Mouse (Mus musculus) layer of hippocampus, postnatal 36 days (tissue): Measurements from ENCODE around the gene 9930104L06Rik. TPM values are rescaled to one million over a fixed set of nuclear protein-coding genes. Genes with fewer than 3 reads are reported as not detected.
"Not testable (repeated sequence)": the region's sequence is repeated elsewhere in the genome, so short reads cannot be mapped to it uniquely, and the experiment has no call there.

ENCODE experiments used
- DNase-seq, 2 experiments: peaks; one replicate each; pipeline ENCODE4 v3.0.0; 2022
- total RNA-seq, 2 experiments: library from RNA; stranded (reverse); gene quantifications; 2 replicates each; pipeline ENCODE4 v1.2.3; 2021

9930104L06Rik gene
- total RNA-seq = 10 to 100 TPM; 25.2 to 26.1 TPM

DNA sequence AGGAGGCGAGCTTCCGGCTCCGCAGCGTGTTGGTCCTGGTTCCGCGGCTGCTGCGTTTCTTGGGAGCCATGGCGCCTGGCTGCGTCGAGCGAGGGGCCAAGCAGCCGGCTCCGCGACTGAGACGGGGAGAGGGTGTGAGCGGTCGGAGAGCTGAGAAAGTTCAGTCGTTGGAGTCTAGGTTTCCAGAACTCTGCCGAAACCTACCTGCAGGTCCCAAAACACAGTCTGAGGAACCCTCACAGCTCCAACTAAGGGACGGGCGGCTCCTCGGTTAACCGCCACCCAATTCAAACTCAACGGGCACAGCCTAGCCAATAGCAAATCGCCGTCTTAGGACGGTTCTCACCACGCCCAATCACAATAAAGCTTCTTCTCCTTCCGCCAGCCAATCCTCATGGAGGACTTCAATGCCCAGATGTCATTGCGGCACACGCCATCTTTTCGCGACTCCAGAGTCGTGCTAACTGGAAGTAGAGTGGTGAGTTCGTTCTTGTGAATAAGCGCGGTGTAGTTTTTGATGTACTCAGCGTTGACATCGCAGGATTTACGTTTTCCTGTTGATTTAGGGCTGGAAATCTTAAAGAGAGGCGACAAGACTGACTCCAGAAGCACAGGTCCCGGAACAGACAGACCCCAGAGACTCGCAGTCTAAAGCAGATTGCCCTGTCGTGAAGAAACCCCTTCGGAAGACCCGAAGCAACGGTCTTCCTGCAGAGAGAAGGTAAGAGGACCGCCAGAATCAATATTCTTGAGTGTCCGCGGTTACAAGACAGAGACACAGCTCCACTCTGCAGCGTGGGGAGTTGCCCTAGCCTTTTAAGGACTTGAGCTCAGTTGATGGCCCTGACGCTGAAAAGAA, at the start of gene 9930104L06Rik:
TSS of gene 9930104L06Rik (plus strand) at position 436 of the 859 bp plus-strand sequence.
- DNase-seq = peak; percentile 95 to 96

DNA sequence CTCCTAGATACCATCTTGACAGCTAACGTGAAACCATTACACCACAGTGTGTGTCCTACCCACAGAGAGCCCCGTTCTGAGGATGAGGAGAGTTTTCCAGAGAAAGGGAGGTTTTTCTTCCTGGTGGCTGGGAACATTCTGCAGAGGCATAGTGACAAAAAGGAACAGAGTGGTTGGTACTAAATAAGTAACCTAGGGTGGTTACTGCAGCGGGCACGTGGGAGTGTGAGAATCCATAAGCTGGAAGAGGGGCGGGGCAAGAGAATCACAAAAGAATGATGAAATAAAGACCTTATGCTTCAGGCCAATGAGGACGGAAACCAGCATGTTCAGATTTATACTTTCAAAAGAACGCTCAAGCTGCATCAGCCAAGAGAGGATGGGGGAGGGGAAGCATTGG, 48.1 kb upstream of the 9930104L06Rik start:
- no peak for DNase-seq

DNA sequence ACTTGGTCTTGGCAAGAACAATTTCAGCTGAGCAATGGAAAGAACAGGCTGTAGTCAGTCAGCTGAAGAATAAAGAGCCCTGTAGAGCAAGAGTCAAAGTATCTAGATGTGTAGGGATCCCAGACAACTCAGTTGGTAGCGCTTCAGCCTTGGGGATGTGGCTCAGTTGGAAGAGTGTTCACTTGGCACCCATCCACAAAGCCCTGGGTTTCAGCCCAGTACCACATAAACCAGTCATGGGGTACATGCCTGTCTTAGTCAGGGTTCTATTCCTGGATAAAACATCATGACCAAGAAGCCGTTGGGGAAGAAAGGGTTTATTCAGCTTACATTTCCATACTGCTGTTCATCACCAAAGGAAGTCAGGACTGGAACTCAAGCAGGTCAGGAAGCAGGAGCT, 46.9 kb upstream of the 9930104L06Rik start:
- no peak for DNase-seq

DNA sequence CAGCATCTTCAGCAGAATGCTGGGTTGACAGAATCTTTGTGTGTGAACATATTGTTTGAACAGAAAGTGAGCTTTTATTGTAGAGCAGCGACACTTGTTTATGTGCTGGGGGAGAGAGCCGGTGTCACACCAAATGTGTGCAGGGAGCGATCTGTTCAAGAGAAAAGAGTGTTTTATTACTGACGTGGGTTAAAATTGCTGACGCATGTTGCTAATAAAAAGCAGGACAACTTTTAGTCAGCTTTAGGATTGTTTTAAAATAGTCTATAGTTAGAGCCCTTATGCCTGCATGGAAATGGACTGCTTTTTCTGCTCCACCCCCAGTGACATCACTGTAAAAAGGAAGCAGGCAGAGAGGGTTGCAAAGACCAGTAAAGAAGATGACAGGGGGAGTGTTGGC, 46.0 kb upstream of the 9930104L06Rik start:
- DNase-seq = peak in 1 of 2 experiments; percentile 45

DNA sequence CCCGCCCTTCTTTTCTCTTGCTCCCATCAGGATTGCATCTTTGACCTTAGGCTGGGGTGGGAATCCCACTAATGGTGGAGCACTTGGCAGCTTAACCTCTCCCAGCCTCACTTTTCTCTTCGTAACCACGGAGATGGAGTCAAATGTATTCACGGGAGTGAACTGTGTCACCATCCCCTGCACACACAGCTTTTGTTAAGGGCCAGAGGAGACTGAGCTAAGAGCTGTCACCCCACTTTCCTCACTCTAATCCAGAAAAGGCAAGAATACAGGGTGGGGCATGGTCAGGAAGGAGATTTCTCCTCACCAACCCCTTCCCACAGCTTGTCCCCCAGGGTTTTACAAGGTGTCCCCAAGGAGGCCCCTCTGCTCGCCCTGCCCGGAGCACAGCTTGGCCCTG, 43.1 kb upstream of the 9930104L06Rik start:
- DNase-seq = no peak

DNA sequence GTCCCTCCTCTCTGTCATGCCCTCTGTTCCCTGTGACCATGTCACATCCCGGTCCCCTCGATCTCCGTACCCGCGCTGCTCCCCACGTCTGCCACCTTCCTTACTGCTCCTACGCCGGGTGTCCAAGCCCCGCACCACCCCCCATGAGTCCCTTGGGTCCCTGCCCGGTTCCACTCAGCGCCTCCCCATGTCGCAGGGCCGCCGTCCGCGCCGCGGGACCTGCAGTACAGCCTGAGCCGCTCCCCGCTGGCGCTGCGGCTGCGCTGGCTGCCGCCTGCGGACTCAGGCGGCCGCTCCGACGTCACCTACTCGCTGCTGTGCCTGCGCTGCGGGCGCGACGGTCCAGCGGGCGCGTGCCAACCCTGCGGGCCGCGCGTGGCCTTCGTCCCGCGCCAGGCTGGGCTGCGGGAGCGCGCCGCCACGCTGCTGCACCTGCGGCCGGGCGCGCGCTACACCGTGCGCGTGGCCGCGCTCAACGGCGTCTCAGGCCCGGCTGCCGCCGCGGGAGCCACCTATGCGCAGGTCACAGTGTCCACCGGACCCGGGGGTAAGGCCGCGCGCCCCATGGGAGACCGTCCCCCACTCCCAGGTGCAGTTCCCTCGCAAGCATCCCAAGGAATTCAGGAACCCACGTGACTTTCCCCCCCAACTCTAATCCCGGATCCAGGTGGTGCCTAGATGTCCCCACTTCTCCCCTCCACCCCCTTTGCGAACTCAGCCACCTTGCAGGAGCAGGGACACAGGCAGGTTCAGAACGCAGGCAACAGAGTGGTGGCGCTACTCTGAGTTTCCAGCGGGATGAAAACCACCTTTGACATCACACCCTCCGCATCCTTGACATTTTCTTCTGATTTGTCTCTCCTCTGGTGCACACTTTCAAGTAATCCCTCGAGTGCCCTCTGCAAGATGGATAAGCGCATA, 42.1 kb upstream of the 9930104L06Rik start:
- peak in 1 of 2 experiments; percentile 33 for DNase-seq

DNA sequence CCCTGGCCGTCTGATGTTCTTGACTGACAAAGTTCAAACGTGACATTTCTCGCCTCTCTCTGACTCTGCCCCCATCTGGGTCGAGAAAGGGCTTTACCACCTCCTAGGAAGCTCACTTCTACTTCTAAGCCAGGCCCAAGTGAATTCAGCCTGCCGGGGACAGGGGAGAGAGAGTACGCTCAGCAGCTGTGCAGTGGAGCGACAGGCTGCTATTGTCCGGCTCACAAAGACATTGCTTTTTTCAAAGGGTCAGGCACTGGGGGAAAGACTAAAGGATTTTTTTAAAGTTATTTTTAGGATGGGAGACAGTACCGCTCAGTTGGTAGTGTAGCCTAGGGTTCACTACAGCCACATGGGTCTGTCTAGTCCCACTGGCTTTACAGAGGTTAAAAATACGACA, 38.4 kb upstream of the 9930104L06Rik start:
- no peak for DNase-seq

DNA sequence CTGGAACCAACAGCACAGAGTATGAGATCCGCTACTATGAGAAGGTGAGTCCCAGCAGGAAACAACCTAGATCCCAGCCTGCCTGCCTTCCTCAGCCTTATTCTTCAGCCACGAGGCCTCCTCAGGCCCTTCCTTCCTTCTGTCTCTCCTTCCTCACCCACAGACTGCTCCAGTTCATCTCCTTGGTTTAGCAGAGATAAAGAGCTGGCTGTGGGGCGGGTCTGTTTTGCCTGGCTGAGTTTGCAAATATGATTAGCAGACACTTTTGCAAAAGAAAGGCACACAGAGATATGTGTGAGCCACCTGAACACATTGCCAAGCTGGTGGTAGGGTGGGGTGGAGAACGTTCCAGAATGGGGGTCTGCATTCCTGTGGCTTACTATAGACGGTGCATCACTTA, 36.9 kb upstream of the 9930104L06Rik start:
- DNase-seq = no peak

DNA sequence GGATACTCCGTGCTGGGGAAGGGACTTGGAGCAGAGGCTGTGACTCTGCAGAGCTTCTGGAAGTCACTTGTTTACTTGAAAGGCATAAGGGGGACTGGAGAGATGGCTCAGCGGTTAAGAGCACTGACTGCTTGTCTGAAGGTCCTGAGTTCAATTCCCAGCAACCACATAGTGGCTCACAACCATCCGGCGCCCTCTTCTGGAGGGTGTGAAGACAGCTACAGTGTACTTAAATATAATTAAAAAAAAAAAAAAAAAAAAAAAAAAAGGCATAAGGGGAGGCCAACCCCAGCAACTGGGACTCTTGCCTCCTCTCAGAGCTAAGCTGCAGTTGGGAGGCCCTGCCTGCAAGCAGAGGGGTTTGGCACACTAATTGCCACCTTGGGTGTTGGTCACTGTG, 31.4 kb upstream of the 9930104L06Rik start:
- DNase-seq = no peak

DNA sequence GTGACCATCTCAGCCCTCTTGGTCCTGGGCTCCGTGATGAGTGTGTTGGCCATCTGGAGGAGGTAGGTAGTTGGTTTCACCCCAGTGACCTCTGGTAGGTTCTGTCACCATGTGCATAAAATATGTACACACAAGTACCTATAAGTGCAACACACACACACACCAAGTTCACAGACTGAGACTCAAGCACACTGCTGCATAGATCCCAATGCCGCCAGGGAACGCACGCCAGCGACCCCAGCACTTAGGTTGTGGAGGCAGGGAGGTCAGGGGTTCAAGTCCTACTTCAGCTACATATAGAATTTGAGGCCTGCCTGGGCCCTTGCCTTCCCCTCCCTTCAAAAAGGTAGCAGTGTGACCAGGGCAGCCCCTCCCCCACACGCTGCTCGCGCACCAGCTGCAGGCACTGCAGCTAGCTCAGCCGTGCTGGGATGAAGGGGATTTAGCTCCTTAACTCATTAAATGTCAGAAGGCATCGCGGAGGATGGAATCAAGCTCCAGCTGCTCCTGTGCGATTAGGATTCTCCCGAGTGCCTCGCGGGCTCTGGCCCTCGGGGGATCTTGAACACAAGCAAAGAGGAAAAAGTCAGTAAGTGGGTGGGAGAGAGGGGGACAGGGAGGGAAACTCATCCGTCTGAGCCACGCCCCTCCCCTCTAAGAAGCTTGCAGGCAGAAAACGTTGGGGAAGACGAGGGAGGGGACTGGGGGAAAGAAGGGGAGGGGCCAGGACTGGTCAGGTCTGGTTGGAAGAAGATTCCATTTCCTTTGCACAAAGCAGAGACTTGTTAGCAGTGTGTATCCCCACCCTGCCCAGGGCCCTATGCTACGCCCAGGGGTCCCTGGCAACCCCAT, 30.7 kb upstream of the 9930104L06Rik start:
- DNase-seq = no peak

DNA sequence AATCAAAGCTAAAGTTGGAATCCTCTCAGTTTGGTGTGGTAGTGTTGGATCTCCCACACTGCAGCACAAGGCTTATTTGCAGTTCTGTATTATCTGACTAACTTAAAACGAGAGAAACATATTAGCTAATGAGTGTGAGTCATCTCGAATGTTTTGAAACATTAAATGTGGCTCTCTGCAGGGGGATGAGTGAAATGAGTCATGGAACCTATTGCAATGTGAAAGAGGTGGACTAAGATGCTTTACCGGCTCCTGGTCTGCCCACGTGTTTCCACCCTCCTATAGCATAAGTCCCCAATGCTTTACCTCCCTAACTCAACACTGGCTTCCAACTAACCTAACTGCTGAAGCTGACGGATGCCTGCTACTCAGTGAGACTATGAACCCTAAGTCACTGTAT, 8.7 kb upstream of the 9930104L06Rik start:
- DNase-seq = no peak

DNA sequence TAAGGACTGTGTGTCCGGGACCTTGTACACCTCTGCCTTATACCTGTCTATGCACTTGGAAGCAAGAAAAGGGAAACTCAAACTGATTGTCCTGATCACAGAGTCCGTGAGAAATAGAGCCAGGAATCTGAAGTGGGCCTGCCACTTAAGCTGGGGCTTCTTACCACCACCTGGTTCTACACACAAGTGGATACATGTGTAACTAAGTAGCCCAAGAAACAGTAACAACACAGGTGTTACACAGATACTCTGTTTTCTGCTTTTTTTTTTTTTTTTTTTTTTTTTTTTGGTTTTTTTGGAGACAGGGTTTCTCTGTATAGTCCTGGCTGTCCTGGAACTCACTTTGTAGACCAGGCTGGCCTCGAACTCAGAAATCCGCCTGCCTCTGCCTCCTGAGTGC, 2.4 kb downstream of the 9930104L06Rik start, which contains the start of gene Cdca8:
TSS of gene Cdca8 (minus strand) at position 101 of the 400 bp plus-strand sequence.
- not testable (repeated sequence) for DNase-seq

DNA sequence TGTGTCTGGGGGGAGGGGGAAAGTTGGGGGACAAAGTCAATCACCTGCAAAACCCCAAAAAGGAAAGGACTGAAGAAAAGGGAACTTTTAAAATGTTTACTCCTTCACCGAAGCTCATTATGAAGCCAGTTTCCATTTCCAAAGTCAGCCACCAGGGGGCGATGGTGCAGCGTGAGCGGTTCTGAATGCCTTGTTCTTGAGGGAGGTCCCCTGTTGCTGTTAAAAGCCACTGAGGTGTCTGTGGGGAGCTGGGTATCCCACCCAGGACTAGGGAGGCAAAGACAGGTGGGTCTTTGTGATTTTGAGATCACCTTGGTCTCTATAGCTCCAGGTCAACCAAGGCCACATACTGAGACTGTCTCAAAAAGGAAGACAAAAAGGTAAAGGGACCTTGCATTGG, 6.2 kb downstream of the 9930104L06Rik start:
- DNase-seq = peak; percentile 70 to 79

DNA sequence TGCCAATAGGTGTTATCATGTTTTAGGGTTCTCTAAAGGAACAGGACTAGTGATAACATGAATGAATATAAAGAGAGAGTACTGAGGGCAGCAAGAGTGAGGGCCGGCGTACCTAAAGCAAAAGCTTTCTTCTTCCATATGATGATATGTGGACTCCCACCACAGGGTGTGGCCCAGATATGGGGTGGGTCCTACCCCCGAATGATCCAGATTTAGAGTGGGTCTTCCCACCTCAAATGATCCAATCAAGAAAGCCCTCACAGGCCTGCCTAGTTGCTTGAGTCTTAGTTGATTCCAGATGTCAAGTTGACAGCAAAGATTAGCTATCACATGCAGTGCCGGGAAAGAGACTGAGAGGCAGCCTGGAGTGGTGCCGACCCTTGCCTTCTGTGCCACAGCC, 6.9 kb downstream of the 9930104L06Rik start:
- DNase-seq = no peak

DNA sequence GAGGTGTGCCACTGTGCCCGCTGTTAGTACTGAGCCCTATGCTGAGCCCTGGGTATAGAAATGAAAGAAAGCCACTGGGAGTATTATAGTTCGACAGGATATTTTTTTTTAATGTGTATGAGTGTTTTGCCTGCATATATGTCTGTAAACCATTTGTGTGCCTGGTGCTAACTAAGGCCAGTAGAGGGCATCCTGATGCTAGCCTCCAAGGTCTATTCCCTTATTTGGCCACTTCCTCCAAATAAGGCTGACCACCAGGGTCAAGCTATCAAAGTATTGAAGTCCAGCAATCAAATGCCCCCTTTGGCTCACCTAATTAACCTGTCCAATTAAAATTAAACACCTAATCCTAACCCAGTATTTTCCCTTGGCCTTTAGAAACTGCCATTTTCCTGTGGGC, 8.1 kb downstream of the 9930104L06Rik start:
- no peak for DNase-seq

DNA sequence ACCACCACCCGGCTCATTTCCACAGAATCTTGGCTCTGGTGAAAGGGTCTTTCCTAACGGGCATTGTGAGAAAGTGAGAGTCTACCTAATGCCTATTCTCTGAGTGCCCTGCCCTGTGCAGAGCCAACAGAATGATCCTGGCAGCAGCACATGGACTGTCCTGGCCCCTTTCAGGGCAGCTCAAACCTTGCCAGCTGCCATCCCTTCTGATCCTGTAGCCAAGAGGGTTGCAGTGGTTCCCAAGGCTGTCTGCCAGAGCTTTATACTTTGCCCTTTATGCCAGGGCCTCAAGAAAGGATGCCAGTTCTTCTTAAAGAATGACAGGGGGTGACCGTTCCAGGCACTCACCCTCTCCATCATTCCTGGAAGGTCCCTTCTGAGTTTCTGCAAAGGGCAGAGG, 12.6 kb downstream of the 9930104L06Rik start:
- no peak for DNase-seq

DNA sequence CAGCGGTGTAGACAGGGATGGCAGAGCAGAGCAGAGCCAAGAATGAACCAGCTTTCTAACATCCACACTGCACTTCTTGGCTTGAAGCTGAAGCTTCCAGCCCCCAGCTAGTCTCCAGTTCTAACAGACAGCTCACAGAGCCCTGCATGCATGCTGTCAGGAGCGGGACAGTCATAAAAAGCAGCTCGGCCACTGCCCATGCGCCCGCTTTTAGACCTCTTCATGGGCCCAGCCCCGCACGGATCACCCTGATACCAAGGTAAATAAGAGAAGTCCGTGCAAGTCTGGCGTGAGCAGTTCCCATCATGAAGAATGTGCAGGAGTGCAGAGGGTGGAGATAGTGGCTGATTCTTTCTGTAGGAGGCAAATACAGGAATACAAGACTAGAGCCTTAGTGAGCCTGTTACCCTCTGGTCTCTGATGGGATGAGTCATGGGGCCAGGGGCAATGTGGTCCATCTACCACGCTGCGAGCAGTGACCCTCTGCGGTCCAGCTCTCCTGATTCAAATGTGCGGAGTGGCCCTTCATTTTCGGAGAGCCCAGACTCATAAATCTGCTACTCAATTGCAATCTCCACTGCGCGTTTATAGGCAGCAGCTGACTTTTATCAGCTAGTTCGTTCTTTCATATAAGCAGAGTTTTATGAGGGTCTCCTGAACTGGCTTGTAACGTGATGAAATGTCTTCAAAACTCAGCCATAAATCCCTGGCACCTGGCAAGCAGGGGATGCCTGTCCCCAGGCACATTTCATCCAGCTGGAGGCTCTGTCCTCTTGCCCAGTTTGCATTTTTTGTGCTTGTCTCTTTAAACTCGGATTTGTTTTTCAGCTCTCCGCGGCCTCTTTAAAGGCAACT, 13.6 kb downstream of the 9930104L06Rik start:
- no peak for DNase-seq

DNA sequence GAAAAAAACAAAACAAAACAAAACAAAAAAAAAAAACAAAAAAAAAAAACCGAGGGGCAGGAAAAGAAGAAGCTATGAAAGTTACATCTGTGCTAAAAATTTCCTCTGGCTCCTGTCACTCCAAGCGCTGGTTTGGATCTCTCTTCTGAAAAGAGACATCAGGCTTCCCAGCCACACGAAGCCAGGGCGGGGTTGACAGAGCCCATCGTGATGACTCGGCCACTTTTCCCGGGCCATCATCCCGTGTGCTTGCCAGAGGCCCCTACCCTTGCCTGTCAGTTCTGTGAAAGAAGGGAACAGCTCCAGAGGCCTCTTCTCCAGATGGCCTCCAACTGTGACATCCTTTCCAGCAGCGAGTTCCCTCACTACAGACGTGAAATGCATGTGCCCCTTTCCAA, 14.2 kb downstream of the 9930104L06Rik start:
- no peak for DNase-seq

DNA sequence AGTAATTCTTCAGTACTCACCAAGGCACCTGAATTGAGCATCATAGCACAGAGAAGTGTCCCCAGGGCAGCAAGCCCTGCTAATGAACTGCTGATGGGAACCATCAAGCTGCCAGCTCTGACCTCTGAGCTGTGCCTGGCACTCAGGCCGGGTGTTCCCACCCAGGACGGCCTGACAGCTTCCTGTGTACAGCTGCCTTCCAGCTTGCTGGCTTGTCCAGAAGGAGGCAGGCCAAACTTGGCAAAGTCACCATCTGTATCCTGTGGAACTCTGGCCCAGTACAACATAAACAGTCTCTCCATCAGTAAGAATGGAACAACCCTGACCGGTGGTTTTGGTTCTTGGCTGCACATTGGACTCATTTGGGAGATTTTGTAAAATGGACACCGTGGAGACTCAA, 16.7 kb downstream of the 9930104L06Rik start:
- no peak for DNase-seq

DNA sequence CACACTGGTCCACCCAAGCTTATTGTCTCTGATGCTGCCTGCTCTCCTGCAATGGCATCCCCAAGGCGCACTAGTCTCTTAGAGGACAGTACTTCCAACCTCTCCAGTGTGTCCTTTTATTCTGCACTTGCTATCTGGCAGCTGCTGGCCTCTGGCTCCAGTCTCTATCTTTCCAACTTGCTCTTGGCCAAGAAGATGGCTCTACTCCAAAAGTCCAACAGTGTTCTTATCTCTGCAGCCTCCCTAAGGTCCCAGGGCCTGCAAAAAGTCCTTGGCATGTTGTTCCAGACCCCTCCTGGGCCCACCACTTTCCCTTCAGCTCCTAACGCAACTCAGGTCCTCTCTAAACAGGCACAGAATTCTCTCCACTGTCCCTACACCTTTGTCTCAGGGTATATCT, 20.4 kb downstream of the 9930104L06Rik start:
- no peak for DNase-seq

DNA sequence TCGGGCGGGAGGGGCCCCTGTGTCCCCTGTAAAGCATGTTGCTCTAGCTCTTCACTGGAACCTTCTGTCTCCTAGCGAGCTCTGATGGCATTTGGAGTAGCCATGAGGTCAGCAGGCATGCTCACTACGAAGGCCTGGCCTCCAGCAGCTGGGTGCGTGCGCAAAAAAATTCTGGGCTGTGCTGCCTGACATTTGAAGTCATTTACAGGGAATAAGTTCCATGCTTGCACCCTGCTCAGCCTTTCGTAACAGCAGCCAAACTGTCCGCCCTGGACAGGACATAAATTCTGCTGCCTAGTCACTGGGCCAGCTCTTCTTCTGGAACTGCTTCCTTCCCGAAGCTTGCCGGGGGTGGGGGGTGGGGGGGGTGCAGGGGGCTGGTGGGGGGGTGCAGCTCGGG, 22.2 kb downstream of the 9930104L06Rik start:
- DNase-seq = no peak
